Comparison of ENCODE assay signal across 11 mouse cellular contexts in the genomic region with DNA sequence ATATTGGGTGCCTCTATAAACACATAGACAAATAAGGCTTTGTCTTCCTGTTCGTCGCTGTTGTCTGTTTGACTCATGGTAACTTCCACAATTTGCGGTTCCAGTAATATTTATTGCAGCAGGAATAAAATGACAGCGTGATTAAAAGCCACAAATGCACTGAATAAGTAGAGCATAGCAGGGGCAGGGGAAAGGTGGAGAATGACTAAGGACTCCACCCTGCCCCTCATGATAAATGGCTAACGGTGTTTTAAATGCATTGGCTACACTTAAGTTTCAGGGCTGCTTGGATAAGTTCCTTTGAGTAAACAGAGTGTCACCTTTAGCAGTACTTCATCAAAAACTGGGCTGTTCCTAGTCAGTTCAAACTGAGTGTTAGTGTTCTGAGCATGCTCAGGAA.
"Had no signal": no experiment of that assay in that cellular context is flagged by ENCODE, and none has a peak within 500 bp of the region (broad histone marks: within the 10 kb centered on the region; RNA-seq: fewer than 3 reads in every experiment).

No protein-coding gene starts in this region.

- H3K9ac ChIP-seq: liver, embryonic 15.5 days; neural tube, embryonic 12.5 days had no signal

- H3K4me2 ChIP-seq: liver, embryonic 11.5 days; liver, embryonic 15.5 days; neural tube, embryonic 12.5 days had no signal

- H3K36me3 ChIP-seq: limb, embryonic 10.5 days; liver, embryonic 15.5 days; neural tube, embryonic 12.5 days had no signal

- H3K9me3 ChIP-seq: limb, embryonic 10.5 days; liver, embryonic 15.5 days; neural tube, embryonic 12.5 days had no signal

- H3K27me3 ChIP-seq: liver, embryonic 15.5 days; neural tube, embryonic 12.5 days had no signal

- H3K27ac ChIP-seq: limb, embryonic 10.5 days; liver, embryonic 15.5 days; macrophage; neural tube, embryonic 12.5 days had no signal

- H3K4me3 ChIP-seq: limb, embryonic 10.5 days; liver, embryonic 15.5 days; neural tube, embryonic 12.5 days had no signal

- DNase-seq: kidney, adult 11 months; kidney, postnatal 25 days; lung, adult 2 months; lung, postnatal 10 days; thymus, adult 18-20 months; thymus, postnatal 14 days had no signal

- H3K4me1 ChIP-seq: limb, embryonic 10.5 days; liver, embryonic 15.5 days; neural tube, embryonic 12.5 days had no signal
